Mouse (Mus musculus) embryonic fibroblast, embryonic 13.5 days (primary cell): ENCODE measurements around the gene Fstl1. TPM values are rescaled to one million over a fixed set of nuclear protein-coding genes. Genes with fewer than 3 reads are reported as not detected.

Source experiments
- H3K27ac ChIP-seq: 2 replicates; pipeline ENCODE4 v1.5.1; 2012; ENCODE audit warnings: low read length, control low read depth, inconsistent platforms; ENCODE audit not compliant: insufficient read depth
- H3K4me1 ChIP-seq: 2 replicates; pipeline ENCODE4 v1.6.1; 2011; ENCODE audit warnings: low read length; ENCODE audit not compliant: control insufficient read depth, insufficient read depth
- H3K4me3 ChIP-seq: 2 replicates; pipeline ENCODE4 v1.5.1; 2011; ENCODE audit warnings: mild to moderate bottlenecking, control low read depth, low read length; ENCODE audit not compliant: insufficient read depth
- CTCF ChIP-seq: IDR thresholded peaks from 2 replicates; pipeline ENCODE4 v1.5.1; 2011; ENCODE audit warnings: mild to moderate bottlenecking, control low read depth, low read length, moderate library complexity, borderline replicate concordance; ENCODE audit not compliant: insufficient read depth
- POLR2A ChIP-seq: IDR thresholded peaks from 2 replicates; pipeline ENCODE4 v1.6.1; 2011; ENCODE audit warnings: low read depth, mild to moderate bottlenecking, control low read depth, low read length, moderate library complexity
- polyA plus RNA-seq: library from polyadenylated mRNA; stranded (reverse); fragments of >200 nt; gene quantifications from 2 replicates; pipeline ENCODE4 v1.2.4, GENCODE M21; 2011; ENCODE audit warnings: low read depth; ENCODE audit not compliant: missing spikeins, insufficient read length

Fstl1 gene
- polyA plus RNA-seq, 1 experiment = 1,394 TPM

DNA sequence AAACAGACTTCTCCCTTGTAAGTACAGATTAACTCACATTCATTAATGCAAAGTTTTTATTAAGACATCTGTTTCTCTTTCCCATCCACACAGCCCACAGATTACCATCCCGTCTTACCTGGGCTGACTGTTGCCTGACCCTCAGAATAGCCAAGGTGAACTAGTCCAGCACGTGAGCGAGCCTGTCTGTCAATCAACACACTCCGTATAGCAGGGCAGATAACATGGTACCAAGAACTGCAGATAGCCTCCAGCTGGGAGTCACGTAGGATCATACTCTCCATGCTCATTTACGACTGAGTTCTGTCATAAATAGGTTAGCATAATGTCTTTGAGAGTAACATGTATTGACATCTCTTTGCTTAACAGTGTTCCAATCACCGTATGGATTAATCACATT is 84.4 kb downstream of the Fstl1 start, which contains the start of gene Gm36028:
Gene Gm36028 (minus strand): TSS at position 118 of the 400 bp plus-strand sequence.
- Histone ChIP-seq H3K27ac (no peak within 1 kb of the TSS), H3K4me1 (no peaks in the 10 kb centered on the region), H3K4me3 (no peak within 1 kb of the TSS)
- no peak for TF ChIP-seq CTCF
- no peak for TF ChIP-seq POLR2A

DNA sequence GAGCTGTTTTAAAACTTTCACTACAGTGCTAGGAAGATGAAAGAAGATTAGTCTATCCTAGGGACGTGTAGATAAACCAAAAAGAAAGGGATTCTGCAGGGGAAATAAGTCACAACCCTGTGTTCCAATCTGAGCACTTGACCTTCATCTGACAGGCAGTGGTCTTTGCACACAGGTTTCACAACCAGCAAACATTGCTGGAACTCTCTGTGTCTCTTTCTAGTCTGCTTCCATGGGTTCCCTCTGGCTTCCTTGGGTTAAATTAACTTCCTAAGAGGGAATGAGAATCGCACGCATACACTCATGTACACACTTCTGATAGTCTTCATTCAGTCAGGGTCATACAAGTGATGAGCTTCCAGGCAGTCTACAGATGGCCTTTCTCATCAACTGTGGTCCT is 87.2 kb downstream of the Fstl1 start:
- Histone ChIP-seq H3K27ac (no peak overlapping the region), H3K4me1 (no peaks in the 10 kb centered on the region), H3K4me3 (no peak overlapping the region)
- no peak for TF ChIP-seq CTCF
- TF ChIP-seq POLR2A = no peak

DNA sequence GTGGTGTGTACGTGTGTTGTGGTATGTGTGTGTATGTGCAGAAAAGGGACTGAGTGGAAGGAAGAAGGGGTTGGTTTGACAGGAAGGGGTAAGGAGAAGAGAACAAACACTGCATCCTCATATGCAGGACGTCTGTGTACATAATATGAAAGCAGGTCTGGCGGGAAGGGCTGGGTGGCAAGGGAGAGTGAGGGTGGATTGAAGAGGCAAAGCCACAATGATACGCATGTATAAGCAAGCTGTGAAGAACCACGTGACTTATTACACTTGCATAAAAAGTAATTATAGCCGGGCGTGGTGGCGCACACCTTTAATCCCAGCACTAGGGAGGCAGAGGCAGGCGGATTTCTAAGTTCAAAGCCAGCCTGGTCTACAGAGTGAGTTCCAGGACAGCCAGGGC is 89.2 kb downstream of the Fstl1 start:
- no peak for TF ChIP-seq POLR2A
- no peak for TF ChIP-seq CTCF
- H3K4me1 ChIP-seq = no peaks in the 10 kb centered on the region
- no peak overlapping the region for H3K27ac ChIP-seq
- H3K4me3 ChIP-seq = no peak overlapping the region

DNA sequence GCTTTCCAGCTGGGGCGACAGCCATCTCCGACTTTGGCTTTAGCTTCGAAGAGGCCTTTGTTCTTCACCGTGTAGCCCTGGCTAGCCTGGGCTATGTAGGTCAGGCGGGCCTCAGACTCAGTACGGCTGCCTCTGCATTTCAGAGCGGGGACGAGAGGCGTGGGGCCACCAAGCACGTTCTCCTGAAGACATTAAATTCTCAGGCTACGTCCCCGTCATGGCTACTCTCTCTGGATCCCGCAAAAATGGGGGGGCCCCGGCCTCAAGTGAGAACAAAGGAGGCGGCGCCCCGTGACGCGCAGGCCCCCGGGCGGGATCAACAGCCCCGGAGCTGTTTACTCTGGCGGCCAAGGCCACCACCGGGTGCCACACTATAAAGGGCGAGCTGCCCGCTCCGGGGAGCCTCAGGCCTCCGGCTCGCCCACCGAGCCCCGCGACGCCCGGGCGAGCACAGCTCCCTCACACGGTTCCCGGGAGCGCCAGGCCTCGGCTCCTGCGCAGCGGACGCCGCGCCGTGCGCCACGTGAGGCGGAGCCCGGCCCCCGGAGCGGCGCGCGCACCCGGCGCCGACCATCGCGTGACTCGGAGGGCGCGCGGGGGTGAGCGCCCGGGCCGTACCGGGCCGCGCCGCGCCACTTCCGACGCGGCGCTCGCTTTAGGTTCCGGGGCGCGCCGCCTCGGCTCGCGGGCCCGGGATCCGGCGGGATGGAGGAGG is 91.3 kb downstream of the Fstl1 start, which contains the start of gene Lrrc58:
Gene Lrrc58 (plus strand): TSS at position 599 of the 715 bp plus-strand sequence.
- TF ChIP-seq POLR2A (peak; percentile 51), CTCF (no peak)
- Histone ChIP-seq H3K4me3 (peak within 1 kb of the TSS; percentile 88), H3K4me1 (0 out of 2 replicates have a peak, but pooled peaks cover 5% of the 10 kb centered on the region), H3K27ac (peak within 1 kb of the TSS; percentile 97)

DNA sequence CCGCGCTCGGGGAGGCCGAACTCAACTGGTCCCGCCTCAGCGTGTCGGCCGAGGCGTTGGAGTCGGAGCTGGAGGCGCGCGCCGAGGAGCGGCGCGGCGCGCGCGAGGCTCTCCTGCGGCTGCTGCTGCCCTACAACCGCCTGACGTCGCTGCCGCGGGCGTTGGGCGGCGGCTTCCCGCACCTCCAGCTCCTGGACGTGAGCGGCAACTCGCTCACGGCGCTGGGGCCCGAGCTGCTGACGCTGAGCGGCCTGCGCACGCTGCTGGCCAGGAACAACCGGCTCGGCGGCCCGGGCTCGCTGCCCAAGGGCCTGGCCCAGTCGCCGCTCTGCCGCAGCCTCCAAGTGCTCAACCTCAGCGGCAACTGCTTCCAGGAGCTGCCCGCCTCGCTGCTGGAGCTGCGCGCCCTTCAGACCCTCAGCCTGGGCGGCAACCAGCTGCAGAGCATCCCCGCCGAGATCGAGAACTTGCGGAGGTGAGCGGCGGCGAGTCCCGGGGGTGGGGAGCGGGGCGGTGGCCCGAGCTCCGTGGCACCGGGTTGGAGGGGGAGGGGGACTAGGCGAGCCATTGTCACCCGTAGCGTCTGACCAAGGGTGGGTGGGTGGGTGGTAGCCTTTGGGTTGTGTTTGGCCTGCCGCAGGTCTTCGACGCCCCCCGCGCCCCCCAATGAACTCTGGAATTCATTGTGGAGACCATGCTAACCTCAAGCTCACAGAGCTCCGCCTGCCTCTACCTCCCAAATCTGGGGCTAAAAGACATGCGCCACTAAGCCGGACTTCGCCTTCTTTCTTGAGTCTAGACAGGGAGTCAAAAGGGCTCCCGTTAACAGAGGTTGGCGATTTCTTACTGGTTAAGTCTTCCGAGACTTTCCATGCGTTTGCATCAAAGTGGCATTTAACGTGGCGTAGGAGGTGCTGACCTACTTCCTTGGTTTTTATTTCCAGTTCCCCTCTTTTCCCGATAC is 92.1 kb downstream of the Fstl1 start:
- peak overlapping the region; percentile 97 for H3K27ac ChIP-seq
- H3K4me3 ChIP-seq = peak overlapping the region; percentile 88
- 0 out of 2 replicates have a peak, but pooled peaks have one; percentile 59 for TF ChIP-seq POLR2A
- TF ChIP-seq CTCF = no peak
- H3K4me1 ChIP-seq = peaks cover 5% of the 10 kb centered on the region; the same call in 1 of the 2 replicates

DNA sequence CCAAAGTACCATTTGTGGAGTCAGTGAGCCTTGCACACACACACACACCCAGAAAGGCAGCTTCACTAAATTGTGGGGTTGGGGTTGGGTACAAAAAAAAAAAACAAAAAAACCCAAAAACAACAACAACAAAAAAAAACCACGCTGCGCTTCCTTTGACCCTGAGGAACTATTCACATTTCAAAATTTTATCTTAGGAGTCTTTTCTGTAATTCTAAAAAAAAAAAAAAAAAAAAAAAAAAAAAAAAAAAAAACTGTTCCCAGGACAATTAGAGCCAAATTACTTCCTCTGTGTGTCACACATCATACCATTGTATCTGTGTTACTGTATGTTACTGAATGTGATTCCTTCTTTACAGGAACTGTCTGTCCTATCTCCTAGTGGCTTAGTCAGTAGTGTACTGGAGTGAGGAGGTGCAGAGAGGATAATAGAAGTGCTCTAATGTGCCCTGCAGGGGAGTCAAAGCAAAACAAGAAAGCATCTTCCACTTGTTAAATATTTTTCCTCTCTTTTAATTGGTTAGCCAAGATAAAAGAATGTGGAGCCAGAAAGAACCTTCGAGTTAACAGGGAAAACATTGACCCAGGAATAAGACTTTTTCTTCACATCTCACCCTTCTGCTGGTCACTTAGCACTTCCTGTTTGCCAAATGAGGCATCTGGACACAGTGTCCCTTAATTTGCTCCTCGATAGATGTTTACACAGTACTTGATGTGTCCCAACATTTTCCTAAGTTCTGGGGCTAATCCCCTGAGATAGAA is 93.0 kb downstream of the Fstl1 start:
- Histone ChIP-seq H3K4me3 (peak overlapping the region; percentile 88), H3K27ac (peak overlapping the region; percentile 60), H3K4me1 (peaks cover 5% of the 10 kb centered on the region; the same call in 1 of the 2 replicates)
- TF ChIP-seq CTCF = no peak
- TF ChIP-seq POLR2A = no peak; the same call in 1 of the 2 replicates

DNA sequence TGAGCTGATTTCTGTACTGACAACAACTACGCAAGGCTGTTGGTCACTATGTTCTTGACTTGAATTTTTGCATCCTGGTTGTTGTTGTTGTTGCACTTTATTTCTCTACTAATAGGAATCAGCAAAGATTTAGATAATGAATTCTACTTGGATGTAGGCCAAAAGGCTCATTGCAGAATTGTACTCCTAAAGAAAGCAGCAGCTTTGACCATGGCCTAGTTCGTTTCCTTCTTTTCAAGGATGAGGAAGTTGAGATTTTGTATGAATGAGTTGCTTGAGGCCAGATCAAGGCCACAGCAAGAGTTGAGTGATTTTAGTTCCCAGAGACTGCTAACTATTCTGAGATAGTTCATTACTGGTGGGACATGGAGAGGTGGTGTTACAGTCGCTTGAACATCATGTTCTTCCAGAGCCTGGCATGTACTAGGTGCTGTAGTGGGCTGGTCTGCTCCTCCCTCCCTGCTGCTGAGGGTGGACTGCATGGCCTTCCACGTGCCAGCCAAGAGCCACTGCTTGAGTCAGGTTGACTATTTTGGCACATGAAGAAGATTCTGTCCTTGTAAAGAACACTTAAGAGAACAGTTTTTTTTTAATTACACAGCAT is 94.5 kb downstream of the Fstl1 start:
- Histone ChIP-seq H3K27ac (no peak overlapping the region), H3K4me1 (peaks cover 5% of the 10 kb centered on the region; the same call in 1 of the 2 replicates), H3K4me3 (no peak overlapping the region; the same call in 1 of the 2 replicates)
- no peak for TF ChIP-seq CTCF
- no peak for TF ChIP-seq POLR2A

DNA sequence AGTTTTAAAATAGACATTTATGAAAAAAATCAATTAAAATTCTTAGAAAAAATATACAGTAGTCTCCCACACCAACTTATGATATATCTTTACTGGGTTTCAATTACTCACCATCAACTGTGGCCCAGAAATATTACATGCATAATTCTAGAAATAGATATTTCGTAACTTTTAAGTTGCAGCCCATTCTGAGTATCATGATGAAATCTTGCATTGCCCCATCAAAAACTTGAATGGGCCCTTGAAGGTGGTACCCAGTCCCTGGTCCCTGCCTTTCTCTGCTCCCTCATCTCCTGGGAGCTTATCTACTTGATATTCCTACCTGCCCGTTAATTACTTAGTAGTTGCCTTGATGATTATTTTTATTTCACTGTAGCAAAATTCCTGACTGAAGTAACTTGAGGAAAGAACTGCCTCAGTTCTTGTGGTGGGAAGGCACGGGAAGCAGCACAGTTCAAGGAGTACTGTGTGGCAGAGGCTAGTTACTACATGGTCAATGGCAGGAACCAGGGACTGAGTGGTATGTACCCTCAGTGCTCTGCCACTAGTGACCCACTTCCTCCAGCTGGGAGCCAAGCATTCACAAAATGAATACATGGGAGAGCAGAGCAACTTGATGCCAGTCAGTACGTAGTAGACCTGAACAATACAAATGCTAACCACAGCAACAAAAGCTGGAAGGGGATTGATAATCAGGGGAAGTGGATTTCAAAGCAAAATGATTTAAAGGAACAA is 98.0 kb downstream of the Fstl1 start:
- peaks cover 13% of the 10 kb centered on the region for H3K4me1 ChIP-seq
- no peak overlapping the region for H3K27ac ChIP-seq
- TF ChIP-seq POLR2A = no peak
- TF ChIP-seq CTCF = no peak
- H3K4me3 ChIP-seq = no peak overlapping the region

DNA sequence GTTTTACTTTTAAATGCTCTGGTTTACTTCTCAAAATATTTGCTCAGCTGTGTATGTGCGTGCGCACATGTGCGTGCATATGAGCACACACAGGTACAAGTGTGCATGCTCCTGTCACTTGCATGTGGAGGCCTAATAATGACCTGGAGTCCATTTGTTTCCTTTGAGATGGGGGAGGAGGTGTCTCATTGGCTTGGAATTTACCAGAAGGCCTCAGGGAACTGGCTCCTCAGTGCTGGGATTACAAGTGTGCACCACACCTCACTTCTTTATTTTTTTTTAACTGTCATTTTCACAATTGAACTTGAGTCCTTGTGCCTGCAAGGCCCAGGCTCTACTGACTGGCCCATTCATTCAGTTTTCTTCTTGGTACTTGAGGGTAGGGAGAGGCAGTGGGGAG is 100.7 kb downstream of the Fstl1 start:
- no peak for TF ChIP-seq CTCF
- no peak for TF ChIP-seq POLR2A
- no peak overlapping the region for H3K4me3 ChIP-seq
- no peak overlapping the region for H3K27ac ChIP-seq
- peaks cover 8% of the 10 kb centered on the region for H3K4me1 ChIP-seq
